Mouse (Mus musculus) stomach, embryonic 14.5 days (tissue): ENCODE data around the gene Slc1a2. TPM values are rescaled to one million over a fixed set of nuclear protein-coding genes. Genes with fewer than 3 reads are reported as not detected.

Source experiments
- ATAC-seq: fragments of 200-750 bp; cut with Nextera tagmentation; 2 replicates; pipeline ENCODE4 v1.8.0; 2017; ENCODE audit warnings: low read depth, moderate TSS enrichment; ENCODE audit not compliant: insufficient number of reproducible peaks, insufficient read depth, low FRiP score
- H3K27ac ChIP-seq: fragments of 300-500 bp; sonication (generic); 2 replicates; pipeline ENCODE4 v1.5.1; 2014; ENCODE audit warnings: mild to moderate bottlenecking, low read length, moderate library complexity, mixed read lengths
- H3K27me3 ChIP-seq: fragments of 300-500 bp; sonication (generic); 2 replicates; pipeline ENCODE4 v1.6.1; 2014; ENCODE audit warnings: low read length, control low read depth, mixed read lengths; ENCODE audit not compliant: control insufficient read depth, insufficient read depth
- H3K36me3 ChIP-seq: fragments of 300-500 bp; sonication (generic); 2 replicates; pipeline ENCODE4 v1.6.1; 2014; ENCODE audit warnings: mild to moderate bottlenecking, control low read depth, low read length, moderate library complexity, mixed read lengths; ENCODE audit not compliant: control insufficient read depth, insufficient read depth
- H3K4me1 ChIP-seq: fragments of 300-500 bp; sonication (generic); 2 replicates; pipeline ENCODE4 v1.6.1; 2014; ENCODE audit warnings: low read length, control low read depth, mixed read lengths; ENCODE audit not compliant: control insufficient read depth, insufficient read depth
- H3K4me2 ChIP-seq: fragments of 300-500 bp; sonication (generic); replicated peaks from 2 replicates; pipeline ENCODE4 v1.6.1; 2014; ENCODE audit warnings: low read depth, low read length, control low read depth
- H3K4me3 ChIP-seq: fragments of 300-500 bp; sonication (generic); 2 replicates; pipeline ENCODE4 v1.5.1; 2014; ENCODE audit warnings: low read depth, low read length, control low read depth
- H3K9ac ChIP-seq: fragments of 300-500 bp; sonication (generic); replicated peaks from 2 replicates; pipeline ENCODE4 v1.6.1; 2014; ENCODE audit warnings: low read depth, mild to moderate bottlenecking, control low read depth, low read length, moderate library complexity, mixed read lengths
- H3K9me3 ChIP-seq: fragments of 300-500 bp; sonication (generic); 2 replicates; pipeline ENCODE4 v1.6.1; 2016; ENCODE audit warnings: low read depth, low read length, control low read depth; ENCODE audit not compliant: control insufficient read depth
- WGBS: fragments of 180-500 bp; shearing (Covaris S2); extraction: QIAGEN DNeasy Blood & Tissue Kit; methylation state at CpG from one replicate; pipeline ENCODE4 v1.1.7; 2014; 5-methylcytosine and 5-hydroxymethylcytosine counted together
- polyA plus RNA-seq: library from polyadenylated mRNA; unstranded; fragments of >200 nt; fragmentation: Nextera tagmentation; extraction: Ambion mirVana; gene quantifications from 2 replicates; pipeline ENCODE4 v1.2.1, GENCODE M21; 2014

Gene Slc1a2
- polyA plus RNA-seq, 1 experiment from 2014 or later: 1.0 TPM

DNA sequence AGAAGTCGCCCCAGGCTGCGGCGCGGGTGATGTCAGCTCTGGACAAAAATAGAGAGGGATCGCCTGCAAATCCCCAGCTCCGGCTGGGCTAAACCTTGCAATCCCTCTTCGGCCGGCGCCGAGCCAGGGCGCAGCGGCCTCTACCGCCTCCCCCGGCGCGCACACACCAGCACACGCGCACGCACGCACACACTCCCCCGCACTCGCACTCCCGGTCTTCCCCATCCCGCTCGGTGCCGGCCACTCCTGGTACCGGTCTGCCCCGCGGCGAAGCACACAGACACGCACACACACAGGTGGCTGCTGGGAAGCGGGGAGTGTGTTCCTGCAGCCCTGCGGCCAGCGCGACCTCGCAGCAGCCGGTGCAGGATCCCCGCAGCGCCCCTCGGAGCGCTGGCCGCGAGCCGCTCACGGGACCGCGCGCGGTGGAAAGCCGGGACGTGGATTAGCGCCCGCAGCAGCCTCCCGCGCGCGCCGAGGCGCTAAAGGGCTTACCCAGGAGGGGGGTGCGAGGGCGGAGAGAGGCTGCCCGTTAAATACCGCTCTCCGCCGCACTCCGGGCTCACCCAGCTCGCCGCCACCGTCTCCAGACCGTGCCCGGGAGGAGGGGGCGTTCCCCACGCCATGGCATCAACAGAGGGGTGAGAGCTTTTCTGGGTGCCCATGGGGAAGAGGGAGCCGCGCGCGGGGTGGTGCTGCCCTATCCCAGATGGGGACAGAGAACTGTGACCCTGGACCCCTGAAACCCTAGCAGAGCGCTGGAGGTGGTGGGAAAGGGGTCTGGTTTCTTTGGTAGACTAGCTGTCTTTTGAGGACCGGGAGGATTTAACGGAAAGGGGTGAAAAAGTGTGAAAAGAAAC, 432 bp downstream of the Slc1a2 start:
- Histone ChIP-seq H3K4me3 (peak overlapping the region; percentile 62), H3K9me3 (no peaks in the 10 kb centered on the region), H3K9ac (peak overlapping the region; percentile 7), H3K36me3 (no peaks in the 10 kb centered on the region), H3K27ac (no peak overlapping the region), H3K4me2 (peak overlapping the region; percentile 99), H3K4me1 (no peaks in the 10 kb centered on the region), H3K27me3 (peaks cover 8% of the 10 kb centered on the region)
- peak; percentile 70 for ATAC-seq
- WGBS: under 1% methylated on average over 79 of the region's 80 CpGs

DNA sequence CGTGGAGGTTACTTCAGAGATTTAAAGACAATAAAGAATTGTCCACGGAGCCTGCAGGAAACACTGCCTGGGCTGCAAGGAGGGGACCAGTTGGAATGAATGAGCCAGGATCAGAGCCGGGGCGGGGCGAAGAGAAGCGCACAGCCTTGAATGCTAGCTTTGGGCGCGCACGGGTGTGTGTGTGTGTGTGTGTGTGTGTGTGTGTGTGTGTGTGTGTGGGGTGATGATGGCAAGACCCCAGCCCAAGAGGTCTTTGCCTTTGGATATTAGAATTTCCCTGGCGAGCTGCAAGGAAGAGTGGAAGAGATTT, 1.0 kb downstream of the Slc1a2 start:
- Histone ChIP-seq H3K4me1 (no peaks in the 10 kb centered on the region), H3K9me3 (no peaks in the 10 kb centered on the region), H3K27ac (no peak overlapping the region), H3K27me3 (peaks cover 8% of the 10 kb centered on the region), H3K36me3 (no peaks in the 10 kb centered on the region), H3K4me3 (peak overlapping the region; percentile 62), H3K9ac (no peak overlapping the region), H3K4me2 (peak overlapping the region; percentile 99)
- WGBS: under 1% methylated on average over 10 of the region's 10 CpGs
- no peak for ATAC-seq

DNA sequence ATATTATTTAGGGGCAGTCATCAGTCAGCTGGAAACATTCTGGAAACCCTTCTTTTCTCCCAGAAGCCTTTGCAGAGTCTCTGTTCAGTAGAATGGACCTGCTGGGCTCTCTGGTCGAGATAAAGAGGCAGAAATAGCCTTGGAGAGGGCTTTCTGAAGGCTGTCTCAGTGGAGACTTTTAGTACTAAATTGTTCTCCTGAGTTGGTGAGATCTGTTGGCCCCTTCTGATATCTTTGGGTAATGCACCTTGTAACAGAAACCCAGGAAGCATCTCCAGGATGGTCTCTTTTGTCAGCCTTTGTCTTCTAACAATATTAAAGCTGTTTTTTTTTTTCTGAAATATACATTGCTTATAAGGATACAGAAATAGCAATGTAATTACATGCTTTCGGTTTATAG, 2.6 kb downstream of the Slc1a2 start:
- WGBS: 57% methylated on average over 2 of the region's 2 CpGs
- Histone ChIP-seq H3K27ac (no peak overlapping the region), H3K9me3 (no peaks in the 10 kb centered on the region), H3K9ac (no peak overlapping the region), H3K36me3 (no peaks in the 10 kb centered on the region), H3K4me1 (no peaks in the 10 kb centered on the region), H3K4me3 (no peak overlapping the region), H3K4me2 (no peak overlapping the region), H3K27me3 (peaks cover 8% of the 10 kb centered on the region)
- no peak for ATAC-seq

DNA sequence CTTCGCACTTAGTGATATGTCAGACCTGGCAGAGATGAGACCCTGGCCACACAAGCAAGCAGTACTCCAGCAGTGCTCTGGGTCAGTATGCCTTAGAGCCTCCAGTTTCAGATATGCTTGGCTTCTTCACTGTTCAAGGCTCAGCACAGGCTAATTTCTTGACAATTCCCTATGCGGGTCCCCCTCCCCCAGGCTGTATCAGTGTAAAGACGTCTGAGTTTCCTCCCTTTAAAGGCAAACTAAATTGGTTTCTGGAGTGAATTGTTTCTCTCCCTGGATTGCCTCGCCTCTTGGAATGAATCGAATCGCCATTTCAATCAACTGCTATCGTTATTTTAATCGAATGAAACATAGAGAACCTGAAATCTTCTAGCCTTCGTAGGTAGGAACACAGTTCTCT, 4.5 kb downstream of the Slc1a2 start:
- ATAC-seq: no peak
- H3K9me3 ChIP-seq: no peaks in the 10 kb centered on the region
- WGBS: 56% methylated on average over 9 of the region's 9 CpGs
- no peak overlapping the region for H3K4me3 ChIP-seq
- H3K36me3 ChIP-seq: no peaks in the 10 kb centered on the region
- H3K4me2 ChIP-seq: no peak overlapping the region
- H3K27ac ChIP-seq: no peak overlapping the region
- no peak overlapping the region for H3K9ac ChIP-seq
- H3K4me1 ChIP-seq: no peaks in the 10 kb centered on the region
- H3K27me3 ChIP-seq: peaks cover 8% of the 10 kb centered on the region

DNA sequence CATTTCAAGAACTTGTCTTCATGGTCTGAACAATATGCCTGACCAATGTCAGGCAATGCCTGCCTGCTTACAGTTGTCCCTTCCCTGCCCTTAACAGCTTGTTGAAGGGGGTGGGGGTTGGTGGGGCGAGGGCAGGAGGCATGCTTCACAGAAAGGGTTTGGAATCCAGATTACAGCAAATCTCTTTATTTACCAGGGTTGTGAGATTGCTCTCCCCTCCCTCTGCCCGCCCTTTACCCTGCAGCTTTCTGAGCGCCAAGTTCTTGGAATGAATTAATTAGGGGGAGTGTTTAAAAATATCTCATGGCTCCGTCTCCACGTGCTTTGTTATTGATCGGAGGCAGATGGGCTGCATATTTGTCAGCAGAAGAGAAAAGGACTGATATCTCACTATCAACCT, 4.9 kb downstream of the Slc1a2 start:
- Histone ChIP-seq H3K4me1 (no peaks in the 10 kb centered on the region), H3K9me3 (no peaks in the 10 kb centered on the region), H3K4me3 (no peak overlapping the region), H3K9ac (no peak overlapping the region), H3K4me2 (no peak overlapping the region), H3K36me3 (no peaks in the 10 kb centered on the region), H3K27ac (no peak overlapping the region), H3K27me3 (peaks cover 8% of the 10 kb centered on the region)
- 22% methylated on average over 6 of the region's 6 CpGs for WGBS
- no peak for ATAC-seq

DNA sequence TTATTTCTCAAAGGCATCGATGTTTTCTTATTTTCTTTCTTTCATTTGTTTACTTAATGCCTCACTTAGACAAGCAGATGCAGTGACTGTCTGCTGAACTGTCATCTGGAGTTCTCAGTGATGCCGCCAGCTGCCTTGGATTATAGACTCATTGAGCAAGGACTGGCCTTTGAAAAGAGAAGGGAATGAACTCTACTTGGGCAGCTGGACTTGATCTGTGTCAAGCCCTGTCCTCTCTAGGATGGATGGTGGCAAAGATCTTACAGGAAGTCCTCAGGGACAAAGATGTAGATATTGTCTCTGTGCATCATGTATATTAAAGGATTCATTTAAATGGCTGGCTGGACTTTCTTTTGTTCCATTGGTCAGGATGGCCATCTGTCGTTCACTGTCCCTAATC, 5.4 kb downstream of the Slc1a2 start:
- 62% methylated on average over 3 of the region's 3 CpGs for WGBS
- no peak for ATAC-seq

DNA sequence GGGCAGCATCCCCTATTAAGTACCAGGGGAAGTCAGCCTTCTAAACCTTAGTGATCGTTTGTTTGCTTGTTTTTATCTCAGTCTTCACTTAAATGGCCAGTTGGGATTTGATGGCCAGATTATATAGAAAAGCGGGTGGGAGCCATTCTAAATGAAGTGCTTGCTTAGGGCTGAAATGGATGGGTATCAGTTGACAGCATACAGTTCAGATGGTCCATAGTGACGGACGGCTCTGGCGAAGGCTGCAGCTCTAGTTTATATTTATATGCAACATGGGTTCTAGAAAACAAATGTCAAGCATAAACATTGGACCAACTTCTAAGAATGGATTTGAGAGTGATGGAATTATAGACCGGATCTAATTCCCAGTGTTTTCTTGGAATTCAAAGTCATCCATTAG, 9.5 kb downstream of the Slc1a2 start:
- Histone ChIP-seq H3K9me3 (no peaks in the 10 kb centered on the region), H3K36me3 (no peaks in the 10 kb centered on the region), H3K9ac (no peak overlapping the region), H3K27ac (no peak overlapping the region), H3K27me3 (no peaks in the 10 kb centered on the region), H3K4me3 (no peak overlapping the region), H3K4me1 (no peaks in the 10 kb centered on the region), H3K4me2 (no peak overlapping the region)
- WGBS: 59% methylated on average over 6 of the region's 6 CpGs
- no peak for ATAC-seq

More for the DNA sequence above, 5.4 kb downstream of the Slc1a2 start:
- Histone ChIP-seq H3K9me3 (no peaks in the 10 kb centered on the region), H3K4me3 (no peak overlapping the region), H3K27ac (no peak overlapping the region), H3K36me3 (no peaks in the 10 kb centered on the region), H3K27me3 (peaks cover 8% of the 10 kb centered on the region), H3K9ac (no peak overlapping the region), H3K4me1 (no peaks in the 10 kb centered on the region), H3K4me2 (no peak overlapping the region)

DNA sequence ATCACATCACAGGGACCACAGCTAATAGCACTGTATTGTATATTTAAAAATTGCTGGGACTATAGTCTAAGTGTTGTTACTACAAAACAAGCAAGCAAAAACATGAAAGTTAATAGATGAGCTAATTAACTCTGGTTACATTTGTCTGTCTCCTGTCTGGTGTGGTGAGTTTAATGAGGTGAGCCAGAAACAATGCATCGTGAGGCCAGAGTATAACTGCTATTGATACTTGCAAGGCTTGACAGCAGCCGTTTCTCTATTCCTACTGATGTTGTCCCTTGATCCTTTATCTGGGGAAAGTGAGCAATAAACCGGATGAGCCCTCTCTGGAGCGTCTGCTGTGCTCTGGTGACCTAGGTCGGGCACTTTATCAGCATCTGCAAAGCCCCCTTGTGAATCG, 11.1 kb downstream of the Slc1a2 start:
- Histone ChIP-seq H3K9me3 (no peaks in the 10 kb centered on the region), H3K4me1 (no peaks in the 10 kb centered on the region), H3K27me3 (no peaks in the 10 kb centered on the region), H3K36me3 (no peaks in the 10 kb centered on the region), H3K27ac (no peak overlapping the region), H3K9ac (no peak overlapping the region), H3K4me2 (no peak overlapping the region), H3K4me3 (no peak overlapping the region)
- ATAC-seq: no peak
- WGBS: 31% methylated on average over 6 of the region's 6 CpGs

DNA sequence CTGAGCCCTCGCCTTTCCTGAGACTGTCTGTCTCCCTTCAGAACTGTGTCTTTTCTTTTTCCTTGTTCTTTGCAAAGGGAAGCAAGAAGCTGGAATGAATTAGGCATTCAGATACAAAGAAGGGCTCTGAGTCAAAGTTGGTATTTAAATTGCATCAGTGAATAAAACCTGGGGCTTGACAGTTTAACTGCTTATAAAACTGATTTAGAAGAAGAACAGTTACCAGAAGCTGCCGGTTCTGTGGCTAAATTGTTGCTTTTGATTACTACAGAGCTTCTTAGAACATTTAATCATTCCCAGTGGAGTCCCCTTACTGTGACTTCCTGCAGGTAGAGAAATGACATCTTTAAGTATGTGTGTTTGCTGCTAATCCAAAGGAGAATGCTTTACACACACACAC, 16.1 kb downstream of the Slc1a2 start:
- Histone ChIP-seq H3K27ac (no peak overlapping the region), H3K9me3 (no peaks in the 10 kb centered on the region), H3K4me2 (no peak overlapping the region), H3K36me3 (no peaks in the 10 kb centered on the region), H3K27me3 (no peaks in the 10 kb centered on the region), H3K4me3 (no peak overlapping the region), H3K4me1 (no peaks in the 10 kb centered on the region), H3K9ac (no peak overlapping the region)
- no peak for ATAC-seq
- WGBS: 67% methylated on average over 2 of the region's 2 CpGs
